Mouse (Mus musculus): Measurements from ENCODE around the gene Lamc3. TPM values are rescaled to one million over a fixed set of nuclear protein-coding genes. Genes with fewer than 3 reads are reported as not detected.
A peak's percentile ranks its signal among the peaks of the same experiment; 100 is the strongest.

The Lamc3 gene
- polyA plus RNA-seq, 1 experiment from 2014 or later: 0.43 TPM

DNA sequence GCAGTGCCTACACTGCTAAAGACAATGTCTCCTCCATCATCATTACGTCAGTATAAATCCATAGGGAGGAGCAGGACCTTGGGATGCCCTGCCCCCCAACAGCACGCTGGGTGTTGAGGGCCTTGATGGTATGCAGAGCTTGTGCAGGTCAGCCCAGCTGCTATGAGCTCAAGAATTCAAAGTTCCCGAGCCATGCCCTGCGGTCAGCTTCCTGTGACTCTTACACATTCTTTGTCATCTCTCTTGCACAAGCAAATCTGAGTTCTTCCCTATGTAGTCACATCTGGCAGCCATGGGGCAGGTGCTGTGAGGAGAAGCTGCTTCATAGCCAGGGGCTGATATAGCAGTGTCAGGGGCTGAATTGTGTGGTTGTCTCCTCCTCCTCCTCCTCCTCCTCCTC, 48.0 kb downstream of the Lamc3 start:
- WGBS: 22% methylated on average over 4 of the region's 4 CpGs
- no peak overlapping the region for H3K4me2 ChIP-seq
- no peaks in the 10 kb centered on the region for H3K36me3 ChIP-seq
- no peak overlapping the region for H3K4me3 ChIP-seq
- no peak for ATAC-seq (replicated peaks; ENCODE audit: insufficient number of reproducible peaks, insufficient read depth, low FRiP score, low read depth)
- H3K9me3 ChIP-seq (replicated peaks): no peaks in the 10 kb centered on the region
- peaks cover 2% of the 10 kb centered on the region; the same call in 1 of the 2 replicates for H3K4me1 ChIP-seq (replicated peaks)
- H3K9ac ChIP-seq: no peak overlapping the region
- no peak overlapping the region for H3K27ac ChIP-seq
- no peaks in the 10 kb centered on the region for H3K27me3 ChIP-seq

DNA sequence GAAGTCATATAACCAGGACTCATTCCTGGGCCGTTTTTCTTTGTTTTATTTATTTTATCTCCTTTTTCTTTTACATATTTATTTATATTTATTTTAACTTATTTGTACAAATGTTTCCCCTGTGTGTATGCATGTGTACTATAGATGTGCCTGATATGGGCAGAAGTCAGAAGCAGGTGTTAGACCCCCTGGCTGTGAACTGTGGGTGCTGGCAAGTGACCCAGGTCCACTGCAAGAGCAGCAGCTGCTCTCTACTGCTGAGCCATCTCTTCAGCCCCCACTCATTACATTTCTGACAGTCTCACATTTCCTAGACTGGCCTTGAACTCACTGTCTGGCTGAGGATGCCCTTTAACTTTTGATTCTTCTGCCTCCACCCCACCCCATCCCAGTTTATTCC, 51.2 kb downstream of the Lamc3 start:
- no peak overlapping the region for H3K4me3 ChIP-seq
- H3K4me2 ChIP-seq: no peak overlapping the region
- H3K9me3 ChIP-seq (replicated peaks): no peaks in the 10 kb centered on the region
- no peak overlapping the region for H3K27ac ChIP-seq
- H3K9ac ChIP-seq: no peak overlapping the region
- no peaks in the 10 kb centered on the region for H3K27me3 ChIP-seq
- no peaks in the 10 kb centered on the region for H3K36me3 ChIP-seq
- no peak for ATAC-seq (replicated peaks; ENCODE audit: insufficient number of reproducible peaks, insufficient read depth, low FRiP score, low read depth)
- 84% methylated on average over 1 of the region's 1 CpGs for WGBS
- peaks cover 2% of the 10 kb centered on the region; the same call in 1 of the 2 replicates for H3K4me1 ChIP-seq (replicated peaks)

DNA sequence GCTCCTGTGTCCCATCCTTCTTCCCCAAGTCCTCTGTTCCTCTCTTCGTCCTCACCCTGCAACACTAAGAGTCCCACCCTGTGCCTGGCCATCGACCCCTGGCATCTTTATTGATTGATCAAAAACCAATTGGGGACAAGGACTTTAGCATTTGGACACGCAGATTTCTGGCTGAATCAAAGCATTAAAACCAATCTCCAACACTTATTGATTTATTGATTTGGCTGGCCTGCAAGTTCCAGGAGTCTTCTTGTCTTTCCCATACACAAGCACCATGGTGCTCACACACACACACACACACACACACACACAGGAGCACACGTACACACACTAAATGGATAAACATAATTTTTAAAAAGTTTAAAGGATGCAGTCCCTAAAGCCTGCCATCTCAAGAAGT, 55.9 kb downstream of the Lamc3 start:
- Histone ChIP-seq H3K9ac (no peak overlapping the region), H3K4me1 (replicated peaks) (no peaks in the 10 kb centered on the region), H3K4me3 (no peak overlapping the region), H3K36me3 (no peaks in the 10 kb centered on the region), H3K27ac (no peak overlapping the region), H3K4me2 (no peak overlapping the region), H3K27me3 (no peaks in the 10 kb centered on the region), H3K9me3 (replicated peaks) (no peaks in the 10 kb centered on the region)
- ATAC-seq (replicated peaks; ENCODE audit: insufficient number of reproducible peaks, insufficient read depth, low FRiP score, low read depth): no peak
- WGBS: 74% methylated on average over 4 of the region's 4 CpGs

DNA sequence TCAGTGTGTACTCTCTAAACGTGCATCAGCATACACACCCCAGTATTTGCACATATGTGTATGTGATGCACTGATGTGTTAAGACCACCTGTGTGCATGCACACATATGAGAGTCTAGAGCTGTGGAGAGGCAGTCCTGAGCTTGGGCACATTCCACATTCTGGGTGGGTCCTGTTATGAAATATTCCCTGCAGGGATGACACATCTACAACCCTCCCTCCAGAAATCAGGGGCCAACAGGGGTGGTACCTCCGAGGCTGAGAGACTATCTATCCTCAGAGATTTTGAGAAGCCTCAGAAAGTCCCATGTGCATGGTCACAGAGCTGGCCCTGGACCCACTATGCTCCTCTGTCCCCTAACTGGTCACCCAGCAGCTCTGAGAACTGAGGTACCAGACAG, 58.5 kb downstream of the Lamc3 start:
- Histone ChIP-seq H3K9ac (no peak overlapping the region), H3K4me3 (no peak overlapping the region), H3K27me3 (0 out of 2 replicates have a peak, but pooled peaks cover 5% of the 10 kb centered on the region), H3K9me3 (replicated peaks) (no peaks in the 10 kb centered on the region), H3K4me1 (replicated peaks) (peaks cover 4% of the 10 kb centered on the region), H3K4me2 (no peak overlapping the region), H3K27ac (no peak overlapping the region), H3K36me3 (no peaks in the 10 kb centered on the region)
- ATAC-seq (replicated peaks; ENCODE audit: insufficient number of reproducible peaks, insufficient read depth, low FRiP score, low read depth): no peak
- WGBS: 58% methylated on average over 2 of the region's 2 CpGs

DNA sequence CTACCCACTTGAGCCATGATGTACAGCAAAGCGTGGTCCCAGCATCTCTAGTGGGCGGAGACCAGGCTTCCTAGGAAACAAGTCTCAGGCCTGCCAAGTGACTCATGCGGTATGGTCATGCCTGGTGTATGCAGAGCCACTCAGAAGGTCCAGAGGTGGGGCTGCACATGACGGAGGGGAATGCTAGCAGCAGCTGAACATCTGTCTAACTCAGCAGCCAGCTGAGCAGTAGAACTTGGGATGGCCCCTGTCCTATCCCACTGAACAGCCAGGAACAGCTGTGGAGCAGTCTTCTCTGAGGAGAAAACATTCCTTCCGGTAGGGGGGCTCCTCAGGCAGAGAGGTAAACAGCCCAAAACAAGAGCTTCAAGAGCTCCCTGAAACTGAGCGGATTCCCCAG, 61.3 kb downstream of the Lamc3 start:
- Histone ChIP-seq H3K4me2 (no peak overlapping the region), H3K4me3 (no peak overlapping the region), H3K9ac (no peak overlapping the region), H3K27me3 (0 out of 2 replicates have a peak, but pooled peaks cover 5% of the 10 kb centered on the region), H3K36me3 (no peaks in the 10 kb centered on the region), H3K27ac (no peak overlapping the region), H3K9me3 (replicated peaks) (no peaks in the 10 kb centered on the region), H3K4me1 (replicated peaks) (peaks cover 27% of the 10 kb centered on the region)
- 66% methylated on average over 6 of the region's 6 CpGs for WGBS
- 0 out of 2 replicates have a peak, but pooled peaks have one; percentile 19 for ATAC-seq (replicated peaks; ENCODE audit: insufficient number of reproducible peaks, insufficient read depth, low FRiP score, low read depth)

DNA sequence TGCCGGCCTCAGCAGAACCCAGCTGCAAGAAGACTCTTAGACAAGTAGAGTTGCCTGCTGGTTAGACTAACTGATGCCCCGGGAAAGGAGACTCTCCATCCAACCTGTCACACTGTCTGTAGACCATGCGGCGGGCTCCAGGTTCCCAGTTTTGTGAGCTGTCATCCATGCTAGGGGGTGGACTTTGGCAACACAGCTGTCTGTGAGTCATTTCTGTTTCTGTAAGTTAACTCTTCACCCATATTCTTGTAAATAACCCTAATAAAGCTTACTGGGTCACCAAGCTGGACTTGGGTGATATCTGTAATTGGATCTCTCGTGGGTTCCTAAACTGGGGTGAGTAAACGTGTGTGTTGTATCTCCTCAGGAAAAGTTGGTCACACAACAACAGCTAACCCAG, 61.7 kb downstream of the Lamc3 start:
- WGBS: 67% methylated on average over 6 of the region's 6 CpGs
- Histone ChIP-seq H3K36me3 (no peaks in the 10 kb centered on the region), H3K27me3 (0 out of 2 replicates have a peak, but pooled peaks cover 5% of the 10 kb centered on the region), H3K4me2 (no peak overlapping the region), H3K4me1 (replicated peaks) (peaks cover 31% of the 10 kb centered on the region), H3K9ac (no peak overlapping the region), H3K9me3 (replicated peaks) (no peaks in the 10 kb centered on the region), H3K27ac (no peak overlapping the region), H3K4me3 (no peak overlapping the region)
- ATAC-seq (replicated peaks; ENCODE audit: insufficient number of reproducible peaks, insufficient read depth, low FRiP score, low read depth): no peak

DNA sequence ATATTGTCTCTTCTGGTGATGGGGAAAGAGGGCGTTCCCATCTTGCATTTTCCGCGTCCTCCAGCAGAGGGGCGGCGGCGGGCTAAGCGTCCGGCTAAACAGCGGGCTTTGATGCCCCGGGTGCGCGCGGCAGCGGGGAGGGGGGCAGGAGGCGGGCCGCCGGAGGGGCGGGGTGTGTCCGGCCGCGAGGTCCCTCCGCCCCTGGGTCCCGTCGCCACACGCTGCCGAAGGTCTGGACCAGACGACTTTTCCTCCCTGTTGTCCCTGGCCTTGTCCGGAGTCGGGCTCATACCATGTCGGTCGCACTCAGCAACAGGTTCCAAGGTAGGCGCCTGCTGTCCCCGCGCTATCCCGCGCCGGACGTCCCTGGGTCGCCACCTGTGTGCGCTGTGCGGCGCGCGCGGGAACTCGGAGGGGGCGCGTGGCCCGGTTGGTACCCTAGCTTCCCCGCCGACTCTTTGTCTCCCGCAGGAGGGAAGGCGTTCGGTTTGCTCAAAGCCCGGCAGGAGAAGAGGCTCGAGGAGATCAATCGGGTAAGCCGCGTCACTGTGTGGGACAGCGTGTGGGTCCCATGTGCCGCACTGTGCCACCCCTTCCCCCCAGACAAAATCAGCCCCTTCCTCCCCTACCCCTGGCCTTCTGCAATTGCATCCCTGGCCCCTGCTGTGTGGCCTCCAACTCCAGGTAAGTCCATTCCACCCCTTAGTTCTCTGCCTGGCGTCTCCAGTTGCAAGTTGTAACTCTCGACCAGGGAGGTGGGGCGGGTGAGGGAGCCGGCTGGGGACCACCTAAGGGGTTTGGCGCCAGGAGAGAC, 63.2 kb downstream of the Lamc3 start, which contains the start of gene Aif1l:
Gene Aif1l, plus strand, starts transcription at position 82 of the 814 bp plus-strand sequence.
- WGBS: under 1% methylated on average over 64 of the region's 66 CpGs
- Histone ChIP-seq H3K4me2 (peak within 1 kb of the TSS; percentile 93), H3K9me3 (replicated peaks) (no peaks in the 10 kb centered on the region), H3K9ac (peak within 1 kb of the TSS; percentile 63), H3K4me1 (replicated peaks) (peaks cover 45% of the 10 kb centered on the region), H3K27ac (peak within 1 kb of the TSS; percentile 38; the same call in 1 of the 2 replicates), H3K36me3 (no peaks in the 10 kb centered on the region), H3K27me3 (0 out of 2 replicates have a peak, but pooled peaks cover 5% of the 10 kb centered on the region), H3K4me3 (peak within 1 kb of the TSS; percentile 68)
- no peak; the same call in 1 of the 2 replicates for ATAC-seq (replicated peaks; ENCODE audit: insufficient number of reproducible peaks, insufficient read depth, low FRiP score, low read depth)

DNA sequence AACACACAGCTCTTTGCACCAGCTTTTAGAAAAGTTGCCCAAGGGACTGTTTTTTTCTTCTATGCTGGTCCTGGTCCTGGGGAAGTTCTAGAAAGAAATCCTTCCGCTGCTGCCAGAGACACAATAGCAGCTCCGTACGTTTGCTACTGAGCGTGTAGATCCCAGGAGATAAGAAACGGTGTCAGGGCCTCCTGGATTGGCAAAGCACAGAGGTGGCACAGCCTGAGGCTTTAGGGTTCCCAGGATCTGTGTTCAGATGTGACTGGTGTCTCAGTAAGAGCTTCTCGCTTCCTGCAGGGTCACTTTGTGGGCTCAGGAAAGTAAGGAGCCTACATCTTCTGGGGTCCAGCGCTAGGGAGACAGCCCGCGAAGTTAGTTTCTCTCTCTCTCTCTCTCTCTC, 63.9 kb downstream of the Lamc3 start:
- H3K27ac ChIP-seq: no peak overlapping the region
- 0 out of 2 replicates have a peak, but pooled peaks cover 5% of the 10 kb centered on the region for H3K27me3 ChIP-seq
- 23% methylated on average over 9 of the region's 9 CpGs for WGBS
- no peak for ATAC-seq (replicated peaks; ENCODE audit: insufficient number of reproducible peaks, insufficient read depth, low FRiP score, low read depth)
- H3K36me3 ChIP-seq: no peaks in the 10 kb centered on the region
- H3K9ac ChIP-seq: peak overlapping the region; percentile 63
- peaks cover 45% of the 10 kb centered on the region for H3K4me1 ChIP-seq (replicated peaks)
- H3K9me3 ChIP-seq (replicated peaks): no peaks in the 10 kb centered on the region
- H3K4me2 ChIP-seq: peak overlapping the region; percentile 93
- peak overlapping the region; percentile 68 for H3K4me3 ChIP-seq

DNA sequence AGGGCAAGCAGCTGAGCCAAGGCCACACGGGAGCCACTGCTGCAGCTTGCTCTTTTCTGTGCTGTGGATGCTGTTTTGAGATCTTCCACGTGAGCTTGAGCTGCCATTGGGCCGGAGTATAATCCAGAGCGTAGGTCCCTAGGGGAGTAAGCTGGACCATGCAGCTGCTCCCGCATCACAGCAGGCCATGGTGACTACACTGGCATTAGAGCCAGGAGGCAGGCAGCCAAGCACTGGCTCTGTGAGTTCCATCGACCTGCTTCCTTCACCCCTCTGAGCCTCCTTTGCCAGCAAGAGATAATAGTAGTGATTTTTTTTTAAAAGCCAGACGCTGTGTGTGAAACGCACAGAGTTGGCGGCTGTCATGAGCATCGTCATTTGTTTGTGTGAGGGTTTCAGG, 65.1 kb downstream of the Lamc3 start:
- Histone ChIP-seq H3K4me2 (no peak overlapping the region; the same call in 1 of the 2 replicates), H3K9me3 (replicated peaks) (no peaks in the 10 kb centered on the region), H3K9ac (no peak overlapping the region), H3K36me3 (no peaks in the 10 kb centered on the region), H3K27ac (peak overlapping the region; percentile 41; the same call in 1 of the 2 replicates), H3K4me1 (replicated peaks) (peaks cover 45% of the 10 kb centered on the region), H3K4me3 (no peak overlapping the region), H3K27me3 (0 out of 2 replicates have a peak, but pooled peaks cover 5% of the 10 kb centered on the region)
- no peak for ATAC-seq (replicated peaks; ENCODE audit: insufficient number of reproducible peaks, insufficient read depth, low FRiP score, low read depth)
- WGBS: 73% methylated on average over 10 of the region's 10 CpGs

DNA sequence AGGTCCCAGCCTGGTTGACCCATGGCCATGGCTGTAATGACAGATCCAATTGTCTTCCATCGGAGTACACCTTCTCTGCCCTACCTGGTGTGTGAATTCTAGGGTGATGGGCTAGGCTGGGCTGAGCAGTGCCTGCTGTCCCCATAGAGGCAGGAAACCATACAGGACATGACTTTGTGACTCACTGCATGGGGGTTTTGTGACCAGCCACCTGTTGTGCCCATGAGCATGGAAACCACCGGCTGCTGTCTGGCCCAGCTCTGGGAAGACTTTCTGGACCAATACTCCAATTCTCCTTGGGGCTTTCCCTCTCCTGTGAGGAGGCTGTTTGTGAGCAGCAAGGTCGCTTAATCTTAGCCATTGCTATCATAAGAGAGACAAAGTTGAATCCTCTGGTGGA, 65.6 kb downstream of the Lamc3 start:
- WGBS: 67% methylated on average over 3 of the region's 3 CpGs
- Histone ChIP-seq H3K4me1 (replicated peaks) (peaks cover 45% of the 10 kb centered on the region), H3K27me3 (0 out of 2 replicates have a peak, but pooled peaks cover 5% of the 10 kb centered on the region), H3K36me3 (no peaks in the 10 kb centered on the region), H3K9me3 (replicated peaks) (no peaks in the 10 kb centered on the region), H3K9ac (peak overlapping the region; percentile 25; the same call in 1 of the 2 replicates), H3K4me3 (no peak overlapping the region), H3K4me2 (no peak overlapping the region; the same call in 1 of the 2 replicates), H3K27ac (peak overlapping the region; percentile 41; the same call in 1 of the 2 replicates)
- no peak for ATAC-seq (replicated peaks; ENCODE audit: insufficient number of reproducible peaks, insufficient read depth, low FRiP score, low read depth)

DNA sequence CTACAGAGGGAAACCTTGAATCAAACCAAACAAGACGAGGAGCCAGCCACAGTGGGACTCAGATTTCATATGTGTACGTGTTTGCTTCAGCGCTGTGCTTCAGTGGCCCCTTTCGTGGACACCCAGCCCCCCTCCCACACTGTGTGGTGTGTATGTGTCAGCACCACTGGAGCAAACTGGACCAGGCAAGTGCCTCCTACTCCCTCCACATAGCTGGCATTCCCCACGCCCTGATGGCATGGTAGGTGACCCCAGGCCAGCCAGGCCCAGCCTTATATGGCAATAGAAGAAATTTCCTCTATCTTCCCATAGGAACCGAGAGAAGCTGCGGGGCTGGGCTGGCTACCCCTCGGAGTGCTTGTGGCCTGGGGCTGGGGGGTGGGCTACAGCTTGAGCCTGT, 66.6 kb downstream of the Lamc3 start:
- 35% methylated on average over 8 of the region's 8 CpGs for WGBS
- Histone ChIP-seq H3K27ac (peak overlapping the region; percentile 84), H3K4me3 (no peak overlapping the region), H3K9me3 (replicated peaks) (no peaks in the 10 kb centered on the region), H3K36me3 (no peaks in the 10 kb centered on the region), H3K27me3 (0 out of 2 replicates have a peak, but pooled peaks cover 5% of the 10 kb centered on the region), H3K4me2 (no peak overlapping the region; the same call in 1 of the 2 replicates), H3K4me1 (replicated peaks) (peaks cover 45% of the 10 kb centered on the region), H3K9ac (no peak overlapping the region)
- ATAC-seq (replicated peaks; ENCODE audit: insufficient number of reproducible peaks, insufficient read depth, low FRiP score, low read depth): peak; percentile 71
